Mouse (Mus musculus) c-Kit-positive CD71-positive TER-119-positive erythroid progenitor cells, embryonic 14.5 days (primary cell): ENCODE results near the gene Spaar.
"Not testable (repeated sequence)": the region's sequence is repeated elsewhere in the genome, so short reads cannot be mapped to it uniquely, and the experiment has no call there.

Experiments
- DNase-seq: peaks from one replicate; pipeline ENCODE4 v3.0.0-alpha.2; 2013; ENCODE audit warnings: low spot score

Spaar gene

DNA sequence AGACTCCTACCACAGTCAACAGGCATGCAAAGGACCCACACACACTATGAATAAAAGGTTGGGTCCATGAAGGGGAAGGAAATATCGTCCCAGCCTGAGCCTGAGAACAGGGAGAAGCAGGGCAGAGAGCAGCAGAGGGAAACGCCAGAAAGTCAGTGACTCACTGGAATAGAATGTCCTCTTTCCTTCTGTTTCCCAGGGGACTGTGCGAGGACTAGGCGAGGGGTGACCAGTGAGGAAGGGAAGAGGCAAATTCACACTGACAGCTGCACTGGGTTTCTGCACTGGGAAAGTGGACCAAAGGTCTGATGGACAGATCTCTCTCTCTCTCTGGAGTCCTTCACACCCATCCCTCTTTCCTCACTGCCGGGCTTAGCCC lies 1.3 kb upstream of the Spaar start:
- DNase-seq, result no peak

DNA sequence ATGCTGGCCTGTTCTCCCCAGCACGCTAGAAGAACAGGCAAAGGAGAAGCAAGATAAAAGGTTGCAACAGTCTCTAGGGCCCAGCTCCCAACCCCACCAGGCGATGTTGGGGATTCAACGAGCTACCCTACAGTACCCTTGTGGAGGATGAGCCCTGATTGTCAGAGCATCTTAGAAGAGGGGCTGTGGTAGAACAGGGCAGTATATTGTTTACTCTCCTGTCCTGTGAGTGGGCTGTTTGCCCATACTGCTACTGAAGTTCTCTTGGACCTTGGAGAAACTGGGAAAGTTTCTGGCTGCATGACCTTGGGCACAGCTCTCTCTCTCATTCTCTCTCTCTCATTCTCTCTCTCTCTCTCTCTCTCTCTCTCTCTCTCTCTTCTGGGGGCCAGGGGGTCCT lies 708 bp upstream of the Spaar start:
- DNase-seq, result no peak

DNA sequence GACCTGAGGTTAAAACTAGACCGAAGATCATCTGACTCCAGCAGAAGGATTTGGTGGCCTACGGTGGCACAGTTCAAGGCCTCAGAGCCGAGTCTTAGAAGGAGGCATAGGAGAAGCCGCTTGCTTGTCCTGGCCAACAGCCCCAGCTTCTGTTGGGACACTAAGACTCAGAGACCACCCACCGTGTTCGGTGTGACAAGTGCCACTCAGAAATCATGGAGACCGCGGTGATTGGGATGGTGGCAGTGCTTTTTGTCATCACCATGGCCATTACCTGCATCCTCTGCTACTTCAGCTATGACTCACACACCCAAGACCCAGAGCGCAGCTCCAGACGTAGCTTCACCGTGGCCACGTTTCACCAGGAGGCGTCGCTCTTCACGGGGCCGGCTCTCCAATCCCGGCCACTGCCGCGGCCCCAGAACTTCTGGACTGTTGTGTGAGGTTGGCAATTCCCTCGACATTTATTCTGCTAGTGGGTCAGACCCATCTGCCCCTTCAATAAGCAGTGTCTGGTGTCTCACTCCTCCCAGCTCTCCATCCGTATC lies 990 bp downstream of the Spaar start:
- DNase-seq, result no peak

DNA sequence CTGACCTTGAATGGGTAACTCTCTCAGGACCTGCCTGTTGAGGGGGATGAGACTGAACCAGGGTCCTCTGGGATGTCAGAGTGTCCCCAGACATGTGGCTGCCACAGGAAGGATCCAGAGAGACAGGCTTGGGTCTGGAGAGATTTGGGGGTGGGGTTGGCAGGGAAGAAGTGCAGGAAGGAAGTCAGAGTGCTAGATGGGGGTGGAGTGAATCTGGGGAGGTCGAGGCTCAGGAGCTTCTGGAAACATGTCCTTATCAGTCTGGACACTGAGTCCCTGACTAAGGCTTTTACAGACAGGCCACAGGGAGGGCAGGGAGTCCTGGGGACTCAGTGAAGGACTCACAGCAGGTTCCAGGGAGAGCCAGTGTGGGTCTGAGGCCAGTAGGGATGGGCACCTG lies 2.3 kb downstream of the Spaar start:
- DNase-seq, result no peak

DNA sequence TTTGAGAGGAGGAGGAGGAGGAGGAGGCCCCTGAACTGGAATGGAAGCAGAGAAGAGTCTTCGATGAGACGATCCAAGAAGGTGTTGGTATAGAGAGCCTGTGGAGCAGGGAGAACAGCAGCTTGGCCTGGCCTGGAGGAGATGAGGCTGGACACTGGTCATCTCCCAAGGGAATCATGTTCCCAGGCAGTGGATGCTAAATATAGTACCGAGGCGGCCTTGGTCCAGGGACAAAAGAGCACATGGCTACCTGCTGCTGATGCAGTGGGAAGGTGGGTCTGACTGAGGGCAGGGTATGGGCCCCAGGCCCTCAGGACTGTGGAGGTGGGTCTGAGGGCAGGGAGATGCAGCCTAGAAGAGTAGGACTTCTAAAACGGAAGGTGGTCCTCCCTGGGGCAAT lies 3.4 kb downstream of the Spaar start:
- DNase-seq, result no peak

DNA sequence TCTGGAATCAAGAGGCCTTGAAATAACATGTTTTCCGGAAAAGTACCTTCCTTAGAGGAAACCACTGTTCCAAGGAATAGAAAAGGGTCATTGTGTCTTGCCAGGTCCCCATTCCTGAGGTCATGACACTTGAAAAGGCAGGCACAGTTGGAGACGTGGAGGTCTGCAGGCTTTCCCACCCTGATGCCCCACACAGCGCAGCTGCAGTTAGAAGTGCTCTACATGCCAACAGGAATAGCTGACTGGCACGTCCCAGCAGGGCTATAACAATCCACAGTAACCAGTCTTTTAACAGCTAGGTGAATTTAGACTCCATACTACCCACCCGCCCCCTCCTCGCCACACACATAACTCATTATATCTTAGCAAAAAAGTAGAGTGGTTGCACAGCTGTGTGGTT lies 7.3 kb downstream of the Spaar start:
- no peak for DNase-seq

DNA sequence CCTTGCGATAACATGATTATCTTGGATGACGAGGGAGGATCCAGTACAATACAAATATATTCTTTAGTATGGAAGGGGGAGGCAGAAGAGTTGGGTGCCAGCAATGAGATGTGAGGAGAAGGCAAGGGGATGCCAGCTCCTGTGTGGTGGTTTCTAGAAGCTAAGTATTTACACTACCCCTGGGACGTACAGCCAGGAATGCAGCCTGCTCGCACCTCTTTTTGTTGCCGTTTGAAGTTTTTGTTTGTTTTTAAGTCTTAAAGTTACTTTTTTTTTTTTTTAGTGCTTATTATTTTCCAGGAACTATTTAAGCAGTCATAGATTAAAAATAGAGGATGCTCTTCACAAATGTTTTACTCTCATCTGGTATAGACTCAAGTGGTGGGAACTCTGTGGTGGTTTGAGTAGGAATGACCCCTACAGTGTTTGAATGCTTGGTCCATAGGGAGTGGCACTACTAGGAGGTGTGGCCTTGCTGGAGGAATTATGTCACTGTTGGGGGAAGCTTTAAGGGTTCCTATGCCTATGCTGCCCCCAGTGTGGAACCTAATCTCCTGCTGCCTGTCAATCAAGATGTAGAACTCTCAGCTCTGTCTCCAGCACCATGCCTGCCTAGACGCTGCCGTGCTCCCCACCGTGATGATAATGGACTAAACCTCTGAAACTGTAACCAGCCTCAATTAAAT lies 9.3 kb downstream of the Spaar start:
- no peak for DNase-seq

DNA sequence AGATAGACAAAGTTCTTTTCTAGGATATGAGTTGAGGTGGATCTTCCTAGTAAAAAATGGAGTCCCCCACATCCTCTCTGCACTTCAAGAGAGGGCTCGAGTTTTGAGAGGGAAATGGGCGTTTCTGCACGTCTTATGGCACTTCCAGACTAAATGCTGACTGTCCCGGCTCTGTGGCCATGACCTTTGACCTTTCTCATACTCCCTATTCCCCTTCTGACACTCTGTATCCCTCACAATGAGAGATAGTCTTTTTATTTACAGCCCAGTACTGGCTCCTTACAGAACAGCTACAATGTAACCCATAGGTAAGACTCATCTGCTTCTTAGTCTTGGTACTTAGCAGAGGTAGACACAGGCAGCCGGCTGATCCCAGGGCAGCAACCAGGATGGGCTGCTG lies 11.7 kb downstream of the Spaar start:
- DNase-seq, result no peak

DNA sequence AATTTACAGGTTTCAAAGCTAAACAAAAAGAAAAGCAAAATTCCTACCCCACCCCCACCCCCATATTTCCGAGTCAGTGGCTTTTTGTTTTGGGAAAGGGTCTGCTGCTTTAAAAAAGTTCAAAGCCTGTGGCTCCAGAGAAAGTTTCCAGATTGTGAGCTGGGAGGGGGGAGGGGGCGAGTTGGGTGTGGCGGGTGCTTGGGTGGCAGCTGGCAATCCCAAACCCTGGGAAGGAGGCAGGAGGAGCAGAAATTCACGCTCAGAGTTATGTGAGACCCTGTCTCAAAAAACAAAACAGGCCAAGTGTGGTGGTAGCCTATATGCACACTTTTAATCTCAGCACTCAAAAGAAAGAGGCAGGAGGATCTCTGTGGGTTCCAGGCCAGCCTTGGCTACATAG lies 12.8 kb downstream of the Spaar start:
- no peak for DNase-seq

DNA sequence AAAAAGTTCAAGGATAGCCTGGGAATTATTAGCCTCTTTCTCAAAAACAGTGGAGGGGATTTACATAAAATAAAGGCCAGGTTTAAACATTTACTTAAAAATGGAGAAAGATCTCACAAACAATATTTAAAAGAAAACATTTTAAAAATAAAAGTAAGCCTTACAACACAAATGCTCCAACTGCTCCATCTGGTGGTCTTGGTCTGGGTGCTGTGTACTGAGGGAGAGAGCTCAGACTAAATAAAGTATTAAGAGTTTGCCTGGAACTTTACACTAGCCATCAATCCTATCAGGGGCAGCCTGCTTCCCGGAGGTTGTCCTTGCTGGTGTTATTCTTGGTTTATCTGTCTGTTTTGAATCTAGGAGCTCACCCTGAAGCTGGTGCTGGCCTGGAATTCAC lies 13.3 kb downstream of the Spaar start:
- no peak for DNase-seq

DNA sequence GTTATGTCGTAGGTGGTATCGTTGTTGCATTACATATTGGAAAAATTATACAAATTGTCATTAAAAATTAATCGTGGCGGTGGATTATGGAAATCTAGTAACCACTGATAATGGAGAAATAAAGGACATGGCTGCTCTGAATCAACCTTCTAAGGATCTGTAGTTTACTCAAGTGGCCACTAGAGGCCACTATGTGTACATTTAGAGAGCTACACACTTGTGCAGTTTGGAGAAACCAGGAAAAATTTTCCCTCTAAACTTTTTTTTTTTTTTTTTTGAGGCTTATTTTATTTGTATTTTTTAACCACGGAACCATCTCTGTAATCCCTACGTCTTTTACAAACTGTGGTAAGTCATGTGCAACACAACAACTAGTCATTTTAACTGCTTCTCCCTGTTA lies 15.4 kb downstream of the Spaar start:
- peak; percentile 22 for DNase-seq

DNA sequence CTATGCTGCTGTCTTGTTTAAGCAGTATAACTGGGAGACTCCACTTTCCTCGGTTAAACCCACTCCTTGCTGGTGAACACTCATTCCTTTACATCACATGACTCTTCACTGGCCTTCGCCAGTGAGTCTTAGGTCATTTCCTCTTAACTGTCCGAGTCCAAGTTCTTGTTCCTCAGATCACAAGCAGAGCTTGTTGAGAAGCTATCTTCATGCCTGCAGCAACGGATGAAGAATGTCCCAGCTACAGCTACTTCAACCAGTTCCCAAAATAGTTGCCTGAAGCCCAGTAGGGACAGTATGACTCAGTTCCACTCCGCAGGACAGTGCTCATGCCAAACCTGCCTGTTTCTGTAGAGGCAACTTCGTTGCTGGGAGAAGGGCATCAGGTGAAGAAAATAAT lies 27.4 kb downstream of the Spaar start:
- DNase-seq, result no peak

DNA sequence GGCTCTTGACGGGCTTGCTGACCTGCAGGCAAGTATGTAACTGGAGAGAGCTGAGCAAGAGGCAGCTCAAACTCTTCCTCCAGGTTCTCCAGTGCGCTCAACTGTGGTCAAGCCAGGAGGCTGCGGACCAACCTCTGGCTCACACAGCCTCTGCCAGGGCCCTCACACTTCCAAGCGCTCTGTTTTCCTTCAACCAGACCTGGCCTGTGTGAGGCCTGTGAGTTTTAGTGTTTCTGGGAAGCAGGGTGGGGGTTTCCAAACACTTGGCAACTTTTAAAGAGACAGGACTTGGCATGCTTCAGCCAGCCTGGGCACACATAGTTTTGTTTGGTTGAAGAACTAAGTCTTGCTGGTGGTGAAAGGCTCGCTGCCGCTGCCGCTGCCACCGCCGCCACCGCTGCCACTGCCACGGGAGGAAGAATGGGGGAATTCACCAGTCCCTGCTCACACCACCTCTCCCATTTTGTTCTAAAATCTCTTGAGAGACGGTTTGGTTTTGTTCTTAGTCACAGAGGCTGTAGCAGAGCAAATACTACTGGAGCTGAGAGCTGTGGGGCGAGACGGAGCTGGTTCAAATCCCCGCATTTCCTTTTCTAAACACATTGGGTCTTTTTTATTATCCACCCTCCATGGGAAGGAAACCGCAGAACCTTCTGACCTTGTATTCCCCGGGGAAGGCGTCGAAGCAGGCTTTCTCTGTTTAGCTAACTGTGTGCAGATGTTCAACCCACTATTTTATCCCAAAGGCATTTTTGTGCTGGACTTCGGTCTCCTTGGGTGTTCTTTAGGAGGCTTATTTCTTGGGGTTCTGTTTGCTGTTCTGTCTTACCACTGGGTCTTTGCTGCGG lies 30.0 kb downstream of the Spaar start:
- no peak for DNase-seq

DNA sequence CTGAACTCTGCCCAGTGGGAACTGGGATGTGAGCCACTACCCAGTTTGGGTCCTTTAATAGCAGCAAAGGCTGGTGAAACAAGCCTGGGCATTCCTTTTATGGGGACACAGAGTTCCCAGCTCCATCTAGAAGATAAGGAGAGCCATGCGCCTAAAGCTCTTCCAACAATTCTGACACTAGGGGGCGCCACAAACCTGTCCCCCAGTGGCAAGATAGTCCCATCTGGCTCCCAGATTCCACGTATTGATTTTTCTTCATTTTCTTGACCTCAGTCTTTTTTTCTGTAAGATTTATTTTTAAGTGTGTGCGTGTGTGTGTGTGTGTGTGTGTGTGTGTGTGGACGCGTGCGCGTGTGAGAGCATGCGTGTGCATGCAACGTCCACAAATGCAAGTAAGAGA lies 30.6 kb downstream of the Spaar start:
- DNase-seq, result peak; percentile 29

DNA sequence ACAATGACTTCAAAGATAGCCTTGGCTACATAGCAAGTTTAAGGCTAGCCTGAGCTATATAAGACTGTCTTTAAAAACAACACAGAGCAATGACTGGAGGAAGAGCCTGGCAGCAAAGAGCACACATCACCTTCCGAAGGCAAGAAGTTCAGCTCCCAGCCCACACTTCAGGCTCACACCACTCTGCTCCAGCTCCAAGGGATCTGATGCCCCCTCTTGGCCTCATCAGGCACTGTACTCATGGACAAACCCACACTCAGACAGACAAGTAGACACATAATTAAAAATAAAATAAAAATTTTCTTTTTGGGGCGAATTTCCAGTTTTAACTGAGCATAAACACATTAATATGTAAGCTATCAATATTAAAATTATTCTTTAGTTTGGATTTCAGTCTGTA lies 31.5 kb downstream of the Spaar start:
- no peak for DNase-seq

DNA sequence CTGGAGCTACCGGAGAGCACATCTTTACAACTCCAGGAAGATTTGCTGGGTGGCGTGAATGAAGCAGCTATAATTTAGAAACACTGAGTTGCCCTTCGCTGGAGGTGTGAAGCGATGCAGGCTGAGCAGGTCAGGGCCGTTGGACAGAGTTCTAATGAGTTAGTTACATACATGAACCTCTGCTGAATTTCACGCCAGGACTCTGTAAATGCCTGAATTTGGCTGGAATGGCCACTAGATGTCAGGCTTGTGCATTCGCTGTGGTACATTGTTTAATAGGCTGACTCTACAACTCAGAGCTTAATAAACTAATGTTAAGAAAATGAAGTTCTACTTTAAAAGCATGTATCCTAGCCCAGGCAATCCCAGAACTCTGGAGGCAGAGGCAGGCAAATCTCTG lies 33.6 kb downstream of the Spaar start:
- peak; percentile 18 for DNase-seq

DNA sequence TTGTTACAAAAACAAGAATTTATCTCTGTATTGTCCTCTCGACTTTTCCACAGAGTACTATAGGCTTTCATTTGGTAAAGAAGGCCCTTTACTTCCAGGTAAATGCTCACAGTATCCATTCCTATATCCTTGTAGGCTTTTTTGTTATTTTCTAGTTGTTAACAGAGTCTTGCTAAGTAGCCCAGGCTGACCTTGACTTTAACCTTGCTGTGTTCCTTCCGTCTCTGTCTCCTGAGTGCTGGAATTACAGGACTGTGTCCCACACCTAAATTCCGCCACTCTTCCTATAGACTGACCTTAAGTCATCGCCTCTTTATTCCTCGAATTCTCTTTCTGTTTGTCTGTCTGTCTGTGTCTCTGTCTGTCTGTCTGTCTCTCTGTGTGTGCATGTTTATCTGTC lies 38.5 kb downstream of the Spaar start:
- DNase-seq, result no peak

DNA sequence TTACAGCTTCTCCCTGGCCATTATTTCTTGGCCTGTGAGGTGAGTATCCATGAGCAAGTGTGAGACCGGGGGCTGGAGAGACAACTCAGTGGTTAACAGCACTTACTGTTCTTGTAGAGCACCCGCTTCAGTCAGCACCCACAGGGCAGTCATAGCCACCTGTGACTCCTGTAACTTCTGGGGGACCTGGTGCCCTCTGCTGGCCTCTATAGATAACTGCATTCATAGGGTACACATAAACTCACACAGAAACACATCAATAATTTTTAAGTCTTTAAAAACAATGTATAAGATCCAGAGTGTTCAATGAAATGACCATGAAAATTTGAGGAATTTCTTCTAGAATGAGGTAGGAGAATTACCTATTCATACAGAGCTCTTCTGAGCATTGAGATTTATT lies 39.5 kb downstream of the Spaar start:
- no peak for DNase-seq

DNA sequence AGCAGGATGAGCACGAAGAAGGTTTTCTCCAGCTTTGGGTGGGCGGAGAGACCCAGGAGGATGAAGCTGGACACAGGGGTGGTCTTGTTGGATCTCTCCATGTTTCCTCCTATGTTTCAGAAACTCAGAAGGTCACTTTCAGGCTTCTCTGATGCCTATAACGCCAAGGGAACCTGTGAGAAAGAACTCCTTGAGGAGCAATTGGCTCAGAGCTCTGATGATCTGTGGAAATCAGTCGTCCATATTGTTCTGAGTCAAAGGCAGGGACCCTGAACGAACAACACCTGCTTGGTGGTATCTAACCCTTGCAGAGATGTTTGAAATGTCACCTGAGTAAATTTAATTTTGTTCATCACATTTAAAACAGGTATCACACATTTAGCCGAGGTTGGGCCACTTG lies 41.1 kb downstream of the Spaar start, which contains the start of gene Olfr159:
Gene Olfr159 (minus strand): TSS at position 101 of the 400 bp plus-strand sequence.
- no peak for DNase-seq

DNA sequence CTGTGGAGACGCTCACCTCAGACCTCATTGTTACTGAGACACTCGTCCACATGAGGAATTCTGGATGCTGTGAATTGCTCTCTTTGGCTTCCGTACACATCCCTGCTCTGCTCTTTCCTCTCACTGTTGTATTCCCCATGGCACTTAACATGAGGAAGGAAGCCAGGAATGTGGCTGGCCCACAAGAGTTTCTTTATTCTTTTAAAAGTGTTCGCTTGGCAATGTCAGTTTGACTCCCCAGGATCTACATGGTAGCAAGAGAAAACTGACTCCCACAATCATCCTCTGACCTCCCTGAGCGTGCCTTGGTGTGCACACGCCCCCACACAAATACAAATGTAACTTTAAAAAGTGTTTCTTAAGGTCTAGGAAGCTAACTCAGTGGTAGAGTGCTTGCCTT lies 41.8 kb downstream of the Spaar start:
- no peak for DNase-seq

DNA sequence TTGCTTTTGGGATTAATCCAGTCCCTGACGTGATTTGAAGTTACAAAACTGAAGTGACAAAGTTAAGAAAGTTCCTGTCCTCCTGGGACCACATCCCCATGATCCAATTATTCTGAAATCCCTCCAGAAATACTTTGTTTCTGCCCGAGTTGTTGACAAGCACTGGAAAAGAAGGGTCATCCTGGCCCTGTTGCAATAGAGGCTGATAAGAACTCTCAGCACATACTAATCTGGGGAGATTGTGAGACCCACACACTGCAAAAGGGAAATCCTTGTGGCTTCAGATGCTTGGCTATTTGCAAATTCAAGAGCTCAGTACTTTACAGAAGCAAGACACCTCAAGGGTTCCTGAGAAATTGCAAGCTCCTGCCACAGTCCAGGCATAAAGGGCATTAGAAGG lies 42.5 kb downstream of the Spaar start:
- no peak for DNase-seq

DNA sequence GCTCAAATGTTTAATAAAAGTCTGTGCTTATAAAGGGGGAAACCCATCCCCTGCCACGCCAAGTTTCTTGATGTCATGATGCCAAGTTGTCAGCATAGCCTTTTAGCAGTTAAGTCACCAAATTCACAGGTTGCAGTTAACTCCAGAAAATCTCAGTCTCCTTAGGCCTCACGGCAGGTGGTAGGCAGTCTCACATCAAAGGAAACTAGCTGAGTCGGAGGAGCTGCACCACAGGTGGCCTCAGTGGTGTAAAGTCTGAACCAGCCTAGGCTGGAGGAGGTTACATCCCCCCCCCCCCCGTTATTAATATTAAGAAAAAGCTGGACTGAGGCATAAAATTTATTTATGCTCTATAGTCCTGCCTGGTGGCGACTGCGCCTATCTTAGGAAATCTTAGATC lies 65.5 kb downstream of the Spaar start:
- no peak for DNase-seq

DNA sequence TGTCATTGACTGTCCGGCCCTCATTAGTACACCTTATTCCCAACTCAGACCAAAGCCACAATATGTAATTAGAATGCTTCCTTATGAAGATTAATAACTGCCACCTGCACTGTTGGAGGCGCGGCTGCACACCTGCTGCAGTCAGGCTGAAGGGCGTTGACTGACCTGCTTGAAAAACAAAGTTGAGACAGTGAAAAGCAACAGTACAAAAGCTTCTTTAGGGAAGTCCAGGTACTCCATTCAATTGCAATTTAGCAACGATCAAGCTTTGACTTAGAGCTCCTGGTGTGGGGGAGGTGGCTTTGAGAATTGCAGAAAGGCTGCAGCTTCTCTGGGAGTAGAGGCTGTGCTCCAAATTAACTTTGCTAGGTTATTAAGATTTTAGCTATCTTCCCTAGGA lies 66.0 kb downstream of the Spaar start:
- not testable (repeated sequence) for DNase-seq

DNA sequence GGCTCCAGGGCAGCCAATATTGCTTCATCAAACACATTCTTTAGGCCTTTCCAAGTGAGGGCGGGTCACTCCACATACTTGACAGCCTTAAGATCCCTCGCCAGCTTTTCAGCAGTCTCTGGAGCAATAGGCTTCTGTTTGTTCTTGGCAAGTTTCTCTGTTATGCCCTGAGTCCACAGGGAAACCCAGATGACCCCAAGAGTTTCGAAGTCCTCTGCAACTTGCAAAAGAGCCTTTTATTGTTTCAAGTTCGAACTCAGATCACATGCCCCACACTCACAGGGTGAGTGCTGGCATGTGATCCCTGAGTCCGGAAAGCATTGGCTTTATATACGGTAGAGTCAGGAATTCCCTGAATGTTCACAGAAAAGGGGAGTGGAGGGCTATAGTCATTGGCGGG lies 69.1 kb downstream of the Spaar start:
- DNase-seq, result no peak
